Mouse (Mus musculus) liver, embryonic 15.5 days (tissue): ENCODE data around the gene Snx10. TPM values are rescaled to one million over a fixed set of nuclear protein-coding genes. Genes with fewer than 3 reads are reported as not detected.

ENCODE experiments used
- ATAC-seq: fragments of 200-750 bp; cut with Nextera tagmentation; 2 replicates; pipeline ENCODE4 v1.8.0; 2017; ENCODE audit warnings: moderate number of reproducible peaks, mild to moderate bottlenecking, moderate library complexity; ENCODE audit not compliant: insufficient read depth
- H3K27ac ChIP-seq: fragments of 300-500 bp; sonication (generic); replicated peaks from 2 replicates; pipeline ENCODE4 v1.5.1; 2015; ENCODE audit warnings: mild to moderate bottlenecking, inconsistent platforms
- H3K27me3 ChIP-seq: fragments of 300-500 bp; sonication (generic); 2 replicates; pipeline ENCODE4 v1.6.1; 2015; ENCODE audit warnings: mild to moderate bottlenecking, inconsistent platforms
- H3K36me3 ChIP-seq: fragments of 300-500 bp; sonication (generic); replicated peaks from 2 replicates; pipeline ENCODE4 v1.6.1; 2015; ENCODE audit warnings: moderate library complexity, mild to moderate bottlenecking, inconsistent platforms
- H3K4me1 ChIP-seq: fragments of 300-500 bp; sonication (generic); replicated peaks from 2 replicates; pipeline ENCODE4 v1.6.1; 2015; ENCODE audit warnings: inconsistent platforms
- H3K4me2 ChIP-seq: fragments of 300-500 bp; sonication (generic); 2 replicates; pipeline ENCODE4 v1.6.1; 2015; ENCODE audit warnings: moderate library complexity, mild to moderate bottlenecking, inconsistent platforms
- H3K4me3 ChIP-seq: fragments of 300-500 bp; sonication (generic); replicated peaks from 2 replicates; pipeline ENCODE4 v1.5.1; 2015; ENCODE audit warnings: mild to moderate bottlenecking, inconsistent platforms
- H3K9ac ChIP-seq: fragments of 300-500 bp; sonication (generic); 2 replicates; pipeline ENCODE4 v1.6.1; 2015; ENCODE audit warnings: moderate library complexity, mild to moderate bottlenecking, inconsistent platforms
- H3K9me3 ChIP-seq: fragments of 300-500 bp; sonication (generic); replicated peaks from 2 replicates; pipeline ENCODE4 v1.6.1; 2016; ENCODE audit warnings: inconsistent platforms
- WGBS: fragments of 180-500 bp; shearing (Covaris S2); methylation state at CpG from one replicate; pipeline ENCODE4 v1.1.7; 2015; ENCODE audit warnings: mixed read lengths; ENCODE audit not compliant: insufficient replicate concordance; 5-methylcytosine and 5-hydroxymethylcytosine counted together
- polyA plus RNA-seq: library from polyadenylated mRNA; unstranded; fragments of >200 nt; fragmentation: Nextera tagmentation; extraction: Ambion mirVana; gene quantifications from 2 replicates; pipeline ENCODE4 v1.2.1, GENCODE M21; 2015

The Snx10 gene
- polyA plus RNA-seq, 1 experiment from 2014 or later: 8.0 TPM

GRCm38 (mm10) chr6:51558311-51558710 is 34.6 kb downstream of the Snx10 start:
- H3K27ac ChIP-seq: no peak overlapping the region
- no peak overlapping the region for H3K9ac ChIP-seq
- H3K4me2 ChIP-seq: no peak overlapping the region
- WGBS: 26% methylated on average over 7 of the region's 7 CpGs
- H3K36me3 ChIP-seq: no peaks in the 10 kb centered on the region
- no peaks in the 10 kb centered on the region for H3K27me3 ChIP-seq
- no peak overlapping the region for H3K4me3 ChIP-seq
- no peaks in the 10 kb centered on the region for H3K9me3 ChIP-seq
- ATAC-seq: no peak
- no peaks in the 10 kb centered on the region for H3K4me1 ChIP-seq

GRCm38 (mm10) chr6:51566771-51567680 is 43.3 kb downstream of the Snx10 start:
- Histone ChIP-seq H3K9me3 (no peaks in the 10 kb centered on the region), H3K27me3 (no peaks in the 10 kb centered on the region), H3K4me2 (no peak overlapping the region), H3K4me3 (no peak overlapping the region), H3K36me3 (no peaks in the 10 kb centered on the region), H3K4me1 (no peaks in the 10 kb centered on the region), H3K9ac (no peak overlapping the region), H3K27ac (no peak overlapping the region)
- 43% methylated on average over 14 of the region's 14 CpGs for WGBS
- no peak for ATAC-seq

GRCm38 (mm10) chr6:51569086-51569485 is 45.4 kb downstream of the Snx10 start:
- no peaks in the 10 kb centered on the region for H3K4me1 ChIP-seq
- no peak overlapping the region for H3K4me3 ChIP-seq
- H3K4me2 ChIP-seq: no peak overlapping the region
- ATAC-seq: no peak
- no peak overlapping the region for H3K9ac ChIP-seq
- no peaks in the 10 kb centered on the region for H3K27me3 ChIP-seq
- H3K9me3 ChIP-seq: no peaks in the 10 kb centered on the region
- no peak overlapping the region for H3K27ac ChIP-seq
- 81% methylated on average over 8 of the region's 8 CpGs for WGBS
- H3K36me3 ChIP-seq: no peaks in the 10 kb centered on the region

DNA sequence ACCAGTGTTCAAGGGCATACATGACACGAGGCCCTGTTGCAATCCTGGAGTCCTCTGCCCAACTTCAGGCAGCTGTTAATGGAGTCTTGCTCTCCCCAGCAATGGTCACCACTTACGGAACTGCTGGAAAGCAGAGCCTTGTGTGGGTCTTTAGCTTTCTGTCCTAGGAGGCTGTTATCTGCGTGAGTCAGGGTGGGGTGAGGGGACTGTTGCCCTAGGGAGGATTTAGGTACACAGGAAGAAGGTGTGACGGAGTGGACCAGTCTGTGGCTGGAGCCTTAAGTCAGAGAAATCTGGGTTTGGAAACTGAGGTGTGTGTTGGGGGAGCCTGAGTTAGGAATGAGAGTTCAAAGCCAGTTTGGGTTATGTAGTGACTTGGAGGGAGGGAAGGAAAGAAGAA is 49.4 kb downstream of the Snx10 start:
- H3K27ac ChIP-seq: no peak overlapping the region
- H3K4me3 ChIP-seq: no peak overlapping the region
- no peaks in the 10 kb centered on the region for H3K4me1 ChIP-seq
- no peaks in the 10 kb centered on the region for H3K27me3 ChIP-seq
- H3K9ac ChIP-seq: no peak overlapping the region
- H3K4me2 ChIP-seq: no peak overlapping the region
- 60% methylated on average over 4 of the region's 4 CpGs for WGBS
- ATAC-seq: no peak
- H3K9me3 ChIP-seq: no peaks in the 10 kb centered on the region
- H3K36me3 ChIP-seq: no peaks in the 10 kb centered on the region

GRCm38 (mm10) chr6:51574132-51574531 is 50.4 kb downstream of the Snx10 start:
- Histone ChIP-seq H3K4me3 (no peak overlapping the region), H3K27ac (no peak overlapping the region), H3K36me3 (no peaks in the 10 kb centered on the region), H3K9ac (no peak overlapping the region), H3K4me2 (no peak overlapping the region), H3K27me3 (no peaks in the 10 kb centered on the region), H3K4me1 (no peaks in the 10 kb centered on the region), H3K9me3 (no peaks in the 10 kb centered on the region)
- no peak for ATAC-seq
- WGBS: 69% methylated on average over 13 of the region's 13 CpGs

- no peaks in the 10 kb centered on the region for H3K4me1 ChIP-seq
- no peak overlapping the region for H3K9ac ChIP-seq
- H3K4me2 ChIP-seq: no peak overlapping the region
- H3K9me3 ChIP-seq: no peaks in the 10 kb centered on the region
- no peaks in the 10 kb centered on the region for H3K36me3 ChIP-seq
- no peaks in the 10 kb centered on the region for H3K27me3 ChIP-seq
- no peak overlapping the region for H3K27ac ChIP-seq
- 70% methylated on average over 4 of the region's 4 CpGs for WGBS
- ATAC-seq: no peak
- no peak overlapping the region for H3K4me3 ChIP-seq
Measured at GRCm38 (mm10) chr6:51578415-51578814, 54.7 kb downstream of the Snx10 start.

DNA sequence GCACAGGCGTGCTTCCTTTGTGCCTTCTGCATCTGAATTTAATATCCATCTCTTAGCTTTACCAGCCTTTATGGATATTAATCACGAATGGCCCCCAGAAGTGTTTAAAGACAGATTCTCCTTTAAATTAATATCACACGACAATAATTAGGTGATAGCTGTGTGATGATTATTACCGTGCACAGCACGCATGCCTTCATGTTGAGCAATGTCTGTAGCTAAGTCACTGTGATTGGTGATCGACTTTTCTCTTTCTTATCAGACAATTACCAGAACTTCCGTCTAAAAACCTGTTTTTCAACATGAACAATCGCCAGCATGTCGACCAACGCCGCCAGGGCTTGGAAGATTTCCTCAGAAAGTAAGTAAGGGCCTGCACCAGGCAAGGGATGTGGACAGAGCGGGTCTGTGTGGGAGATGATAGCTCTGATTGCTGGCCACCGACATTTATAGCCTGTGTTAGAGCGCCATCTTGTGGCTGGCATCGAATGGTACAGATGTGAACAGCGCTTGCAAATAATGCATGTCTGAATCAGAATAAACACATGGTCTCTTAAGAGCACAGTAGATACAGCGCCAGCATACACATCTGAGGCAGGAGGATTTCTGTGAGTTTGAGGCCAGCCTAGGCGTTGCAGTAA is 56.5 kb downstream of the Snx10 start:
- Histone ChIP-seq H3K9me3 (no peaks in the 10 kb centered on the region), H3K4me3 (no peak overlapping the region), H3K9ac (no peak overlapping the region), H3K27ac (no peak overlapping the region), H3K27me3 (no peaks in the 10 kb centered on the region), H3K4me1 (no peaks in the 10 kb centered on the region), H3K36me3 (no peaks in the 10 kb centered on the region), H3K4me2 (no peak overlapping the region)
- no peak for ATAC-seq
- 15% methylated on average over 18 of the region's 18 CpGs for WGBS

DNA sequence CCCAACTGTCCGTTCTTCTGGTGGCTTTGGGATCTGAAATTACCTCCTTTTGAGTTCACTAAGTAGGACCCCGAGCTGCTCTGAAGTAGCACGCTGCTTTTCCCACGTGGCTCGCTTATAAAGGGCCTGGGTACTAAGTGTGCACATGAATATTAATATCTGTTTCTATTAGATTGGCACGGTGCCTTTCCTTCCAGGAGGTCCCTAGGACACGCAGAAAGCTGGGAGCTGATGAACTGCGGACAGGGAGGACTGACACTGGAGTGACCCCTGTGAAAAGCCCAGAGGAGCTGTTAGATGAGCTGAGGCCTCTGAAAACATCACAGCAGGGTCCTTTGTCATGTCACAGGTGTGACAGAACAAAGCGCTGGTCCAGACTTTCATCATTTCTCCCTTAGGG is 57.7 kb downstream of the Snx10 start:
- Histone ChIP-seq H3K4me3 (no peak overlapping the region), H3K36me3 (no peaks in the 10 kb centered on the region), H3K9ac (no peak overlapping the region), H3K9me3 (no peaks in the 10 kb centered on the region), H3K4me1 (no peaks in the 10 kb centered on the region), H3K4me2 (no peak overlapping the region), H3K27ac (no peak overlapping the region), H3K27me3 (no peaks in the 10 kb centered on the region)
- WGBS: 80% methylated on average over 9 of the region's 9 CpGs
- no peak for ATAC-seq

DNA sequence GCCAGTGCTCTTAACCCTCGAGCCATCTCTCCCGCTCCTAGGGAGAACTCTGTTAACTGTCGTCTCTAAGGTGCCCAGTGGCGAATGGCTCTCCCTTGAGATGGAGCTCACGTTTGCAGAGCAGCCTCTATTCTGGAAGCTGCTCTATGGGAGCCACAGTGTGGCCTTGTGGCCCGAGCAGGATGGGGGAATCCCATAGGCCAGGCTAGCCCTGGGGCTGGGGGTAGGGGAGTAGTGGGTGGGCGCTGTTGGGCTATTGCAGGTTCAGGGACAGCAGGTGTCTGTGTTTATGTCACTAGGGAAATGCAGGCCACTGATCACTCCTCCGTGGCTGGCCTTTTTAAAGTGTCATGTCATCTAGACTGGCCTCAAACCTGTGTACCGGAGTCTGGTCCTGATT is 58.4 kb downstream of the Snx10 start:
- Histone ChIP-seq H3K27me3 (no peaks in the 10 kb centered on the region), H3K4me3 (no peak overlapping the region), H3K27ac (no peak overlapping the region), H3K4me1 (no peaks in the 10 kb centered on the region), H3K36me3 (no peaks in the 10 kb centered on the region), H3K9me3 (no peaks in the 10 kb centered on the region), H3K9ac (no peak overlapping the region), H3K4me2 (no peak overlapping the region)
- no peak for ATAC-seq
- 74% methylated on average over 9 of the region's 9 CpGs for WGBS

DNA sequence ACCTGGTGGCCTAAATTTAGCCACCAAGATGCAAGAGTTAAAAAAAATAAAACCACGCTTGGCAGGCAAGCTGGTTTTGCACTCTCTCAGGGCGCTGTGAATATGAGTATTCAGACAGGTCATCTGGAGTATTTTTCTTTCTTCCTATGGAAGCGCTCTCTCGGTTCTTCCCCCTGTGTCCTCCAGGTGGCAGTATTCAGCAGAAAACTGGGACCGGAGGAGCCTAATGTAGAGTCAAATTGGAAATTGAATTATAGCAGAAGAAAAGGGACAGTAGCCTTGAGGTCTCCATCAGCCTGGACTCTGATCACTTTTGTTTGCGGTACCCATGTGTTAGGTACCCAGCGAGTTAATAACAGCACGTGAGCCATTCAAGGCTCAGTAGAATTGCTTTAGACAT is 62.3 kb downstream of the Snx10 start:
- H3K9me3 ChIP-seq: no peaks in the 10 kb centered on the region
- H3K27me3 ChIP-seq: no peaks in the 10 kb centered on the region
- H3K9ac ChIP-seq: no peak overlapping the region
- no peaks in the 10 kb centered on the region for H3K36me3 ChIP-seq
- no peak for ATAC-seq
- no peak overlapping the region for H3K4me2 ChIP-seq
- WGBS: 23% methylated on average over 8 of the region's 8 CpGs
- H3K4me1 ChIP-seq: no peaks in the 10 kb centered on the region
- H3K27ac ChIP-seq: no peak overlapping the region
- no peak overlapping the region for H3K4me3 ChIP-seq

GRCm38 (mm10) chr6:51587266-51587665 is 63.6 kb downstream of the Snx10 start:
- H3K36me3 ChIP-seq: no peaks in the 10 kb centered on the region
- peaks cover 2% of the 10 kb centered on the region for H3K27me3 ChIP-seq
- no peak overlapping the region for H3K4me2 ChIP-seq
- no peaks in the 10 kb centered on the region for H3K9me3 ChIP-seq
- H3K4me1 ChIP-seq: peaks cover 2% of the 10 kb centered on the region; the same call in 1 of the 2 replicates
- no peak overlapping the region for H3K4me3 ChIP-seq
- H3K27ac ChIP-seq: no peak overlapping the region
- no peak overlapping the region for H3K9ac ChIP-seq
- whole genome bisulfite sequencing: 71% methylated on average over 3 of the region's 3 CpGs
- ATAC-seq: no peak
